Mouse (Mus musculus): Measurements from ENCODE around the gene Pogk. TPM values are rescaled to one million over a fixed set of nuclear protein-coding genes. Genes with fewer than 3 reads are reported as not detected.

Pogk gene
- polyA plus RNA-seq, 2 experiments, result 21.7 to 26.8 TPM

DNA sequence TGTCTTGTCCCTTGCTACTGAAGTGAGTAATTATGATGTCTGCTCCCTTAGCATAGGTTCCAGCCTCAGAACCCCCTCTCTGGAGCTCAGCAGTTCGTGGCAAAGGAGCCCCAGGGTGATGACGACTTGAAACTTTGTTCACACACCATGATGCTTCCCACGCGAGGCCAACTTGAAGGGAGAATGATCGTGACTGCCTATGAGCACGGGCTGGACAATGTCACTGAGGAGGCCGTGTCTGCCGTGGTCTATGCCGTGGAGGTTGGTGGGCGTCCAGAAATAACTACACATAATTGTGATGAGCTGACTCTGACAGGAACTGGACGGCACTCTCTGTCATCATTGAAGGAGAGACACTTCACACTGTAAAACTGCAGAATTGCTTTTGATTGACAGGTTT is 21.2 kb downstream of the Pogk start:
- no peak for DNase-seq (ENCODE audit: low spot score)
- no peaks in the 10 kb centered on the region for H3K27me3 ChIP-seq (ENCODE audit: control insufficient read depth, insufficient read depth, low read length)
- H3K4me2 ChIP-seq (replicated peaks; ENCODE audit: low read depth, low read length, severe bottlenecking), result no peak overlapping the region
- no peaks in the 10 kb centered on the region for H3K4me1 ChIP-seq (ENCODE audit: control insufficient read depth, insufficient read depth, low read length)
- H3K9ac ChIP-seq (ENCODE audit: low read depth, low read length, severe bottlenecking), result no peak overlapping the region
- no peak overlapping the region for H3K27ac ChIP-seq (replicated peaks; ENCODE audit: low read depth, low read length)
- H3K36me3 ChIP-seq (ENCODE audit: control insufficient read depth, insufficient read depth, low read length), result peaks cover 94% of the 10 kb centered on the region
- TF ChIP-seq POLR2A (IDR thresholded peaks at IDR 0.05; ENCODE audit: borderline replicate concordance, extremely low read depth, insufficient read depth, insufficient read length), result no peak
- H3K4me3 ChIP-seq (replicated peaks; ENCODE audit: low read length), result no peak overlapping the region
- no peak for ATAC-seq (ENCODE audit: low FRiP score, low read depth)
- 88% methylated on average over 11 of the region's 11 CpGs for WGBS
- no peaks in the 10 kb centered on the region for H3K9me3 ChIP-seq (ENCODE audit: control insufficient read depth, low read length)

DNA sequence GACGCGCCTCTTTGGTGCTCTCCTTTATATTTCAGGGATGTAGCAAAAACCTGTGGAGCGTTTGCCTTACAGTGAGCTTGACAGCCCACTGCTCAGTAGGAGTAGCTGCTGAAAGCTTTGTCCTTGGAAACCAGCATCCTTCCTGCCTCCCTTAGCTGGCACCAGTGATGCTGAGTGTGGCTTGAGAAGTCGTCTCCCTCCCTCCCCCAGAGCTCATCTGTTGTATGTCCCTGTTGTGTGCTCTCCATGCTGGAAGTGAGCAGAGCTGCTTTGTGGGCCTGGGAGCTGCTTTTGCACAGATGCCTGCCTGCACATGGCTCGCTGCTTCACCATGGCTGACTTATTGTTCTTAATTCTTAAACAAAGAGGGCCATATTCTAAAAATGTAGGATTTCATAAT is 24.2 kb downstream of the Pogk start:
- no peak overlapping the region for H3K4me3 ChIP-seq (replicated peaks; ENCODE audit: low read length)
- 93% methylated on average over 5 of the region's 5 CpGs for WGBS
- no peak overlapping the region for H3K9ac ChIP-seq (ENCODE audit: low read depth, low read length, severe bottlenecking)
- no peaks in the 10 kb centered on the region for H3K27me3 ChIP-seq (ENCODE audit: control insufficient read depth, insufficient read depth, low read length)
- no peak overlapping the region for H3K27ac ChIP-seq (replicated peaks; ENCODE audit: low read depth, low read length)
- peaks cover 10% of the 10 kb centered on the region for H3K4me1 ChIP-seq (ENCODE audit: control insufficient read depth, insufficient read depth, low read length)
- H3K36me3 ChIP-seq (ENCODE audit: control insufficient read depth, insufficient read depth, low read length), result peaks cover 81% of the 10 kb centered on the region
- no peak overlapping the region for H3K4me2 ChIP-seq (replicated peaks; ENCODE audit: low read depth, low read length, severe bottlenecking)
- DNase-seq (ENCODE audit: low spot score) (no peak), ATAC-seq (ENCODE audit: low FRiP score, low read depth) (no peak)
- no peaks in the 10 kb centered on the region for H3K9me3 ChIP-seq (ENCODE audit: control insufficient read depth, low read length)
- no peak for TF ChIP-seq POLR2A (IDR thresholded peaks at IDR 0.05; ENCODE audit: borderline replicate concordance, extremely low read depth, insufficient read depth, insufficient read length)

- ATAC-seq (ENCODE audit: low FRiP score, low read depth) (no peak), DNase-seq (ENCODE audit: low spot score) (no peak)
- no peak overlapping the region for H3K9ac ChIP-seq (ENCODE audit: low read depth, low read length, severe bottlenecking)
- H3K4me1 ChIP-seq (ENCODE audit: control insufficient read depth, insufficient read depth, low read length), result peaks cover 13% of the 10 kb centered on the region
- peaks cover 73% of the 10 kb centered on the region for H3K36me3 ChIP-seq (ENCODE audit: control insufficient read depth, insufficient read depth, low read length)
- no peak overlapping the region for H3K4me3 ChIP-seq (replicated peaks; ENCODE audit: low read length)
- H3K4me2 ChIP-seq (replicated peaks; ENCODE audit: low read depth, low read length, severe bottlenecking), result no peak overlapping the region
- H3K27ac ChIP-seq (replicated peaks; ENCODE audit: low read depth, low read length), result no peak overlapping the region
- 92% methylated on average over 10 of the region's 10 CpGs for WGBS
- no peak for TF ChIP-seq POLR2A (IDR thresholded peaks at IDR 0.05; ENCODE audit: borderline replicate concordance, extremely low read depth, insufficient read depth, insufficient read length)
- H3K9me3 ChIP-seq (ENCODE audit: control insufficient read depth, low read length), result no peaks in the 10 kb centered on the region
- no peaks in the 10 kb centered on the region for H3K27me3 ChIP-seq (ENCODE audit: control insufficient read depth, insufficient read depth, low read length)
These were observed 25.0 kb downstream of the Pogk start for GRCm38 (mm10) chr1:166384614-166385013.

DNA sequence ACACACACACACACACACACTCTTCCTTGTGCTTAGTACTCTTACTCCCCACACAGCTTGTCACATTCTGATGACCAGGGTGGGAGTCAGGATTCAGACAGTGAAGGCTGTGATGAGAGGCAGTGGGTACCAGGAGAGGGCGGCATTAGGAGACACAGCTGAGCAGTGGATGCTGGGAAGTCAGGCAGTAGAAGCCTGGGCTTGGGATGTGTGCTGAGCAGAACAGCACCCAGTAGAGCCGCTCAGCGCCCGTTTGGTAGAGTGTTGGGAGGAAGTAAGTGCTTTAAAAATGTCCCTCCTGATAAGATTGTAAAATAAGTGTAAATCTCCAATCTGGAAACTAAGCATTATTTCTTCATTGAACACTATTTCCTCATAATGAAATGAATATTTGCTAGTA is 27.0 kb downstream of the Pogk start:
- Histone ChIP-seq H3K4me1 (ENCODE audit: control insufficient read depth, insufficient read depth, low read length) (peaks cover 13% of the 10 kb centered on the region), H3K4me2 (replicated peaks; ENCODE audit: low read depth, low read length, severe bottlenecking) (no peak overlapping the region), H3K27me3 (ENCODE audit: control insufficient read depth, insufficient read depth, low read length) (no peaks in the 10 kb centered on the region), H3K27ac (replicated peaks; ENCODE audit: low read depth, low read length) (no peak overlapping the region), H3K9me3 (ENCODE audit: control insufficient read depth, low read length) (no peaks in the 10 kb centered on the region), H3K9ac (ENCODE audit: low read depth, low read length, severe bottlenecking) (no peak overlapping the region), H3K4me3 (replicated peaks; ENCODE audit: low read length) (no peak overlapping the region), H3K36me3 (ENCODE audit: control insufficient read depth, insufficient read depth, low read length) (peaks cover 53% of the 10 kb centered on the region)
- DNase-seq (ENCODE audit: low spot score) (no peak), ATAC-seq (ENCODE audit: low FRiP score, low read depth) (no peak)
- 87% methylated on average over 4 of the region's 4 CpGs for WGBS
- no peak for TF ChIP-seq POLR2A (IDR thresholded peaks at IDR 0.05; ENCODE audit: borderline replicate concordance, extremely low read depth, insufficient read depth, insufficient read length)

GRCm38 (mm10) chr1:166381821-166382220 is 27.8 kb downstream of the Pogk start:
- H3K4me3 ChIP-seq (replicated peaks; ENCODE audit: low read length), result no peak overlapping the region
- peaks cover 13% of the 10 kb centered on the region for H3K4me1 ChIP-seq (ENCODE audit: control insufficient read depth, insufficient read depth, low read length)
- no peaks in the 10 kb centered on the region for H3K27me3 ChIP-seq (ENCODE audit: control insufficient read depth, insufficient read depth, low read length)
- TF ChIP-seq POLR2A (IDR thresholded peaks at IDR 0.05; ENCODE audit: borderline replicate concordance, extremely low read depth, insufficient read depth, insufficient read length), result no peak
- 65% methylated on average over 5 of the region's 5 CpGs for WGBS
- ATAC-seq (ENCODE audit: low FRiP score, low read depth), result no peak
- H3K36me3 ChIP-seq (ENCODE audit: control insufficient read depth, insufficient read depth, low read length), result peaks cover 45% of the 10 kb centered on the region
- DNase-seq (ENCODE audit: low spot score), result no peak
- H3K27ac ChIP-seq (replicated peaks; ENCODE audit: low read depth, low read length), result no peak overlapping the region
- H3K9ac ChIP-seq (ENCODE audit: low read depth, low read length, severe bottlenecking), result no peak overlapping the region
- no peak overlapping the region for H3K4me2 ChIP-seq (replicated peaks; ENCODE audit: low read depth, low read length, severe bottlenecking)
- H3K9me3 ChIP-seq (ENCODE audit: control insufficient read depth, low read length), result no peaks in the 10 kb centered on the region

- peak overlapping the region; percentile 74 for H3K4me2 ChIP-seq (replicated peaks; ENCODE audit: low read depth, low read length, severe bottlenecking)
These were observed 28.3 kb downstream of the Pogk start for GRCm38 (mm10) chr1:166381336-166381735.

More at GRCm38 (mm10) chr1:166381336-166381735, 28.3 kb downstream of the Pogk start:
- no peak for TF ChIP-seq POLR2A (IDR thresholded peaks at IDR 0.05; ENCODE audit: borderline replicate concordance, extremely low read depth, insufficient read depth, insufficient read length)
- no peak for ATAC-seq (ENCODE audit: low FRiP score, low read depth)
- Histone ChIP-seq H3K9me3 (ENCODE audit: control insufficient read depth, low read length) (no peaks in the 10 kb centered on the region), H3K4me1 (ENCODE audit: control insufficient read depth, insufficient read depth, low read length) (peaks cover 13% of the 10 kb centered on the region), H3K4me3 (replicated peaks; ENCODE audit: low read length) (no peak overlapping the region), H3K9ac (ENCODE audit: low read depth, low read length, severe bottlenecking) (peak overlapping the region; percentile 3; the same call in 1 of the 2 replicates), H3K27me3 (ENCODE audit: control insufficient read depth, insufficient read depth, low read length) (no peaks in the 10 kb centered on the region), H3K36me3 (ENCODE audit: control insufficient read depth, insufficient read depth, low read length) (peaks cover 40% of the 10 kb centered on the region), H3K27ac (replicated peaks; ENCODE audit: low read depth, low read length) (no peak overlapping the region)
- no peak for DNase-seq (ENCODE audit: low spot score)
- WGBS, result 66% methylated on average over 10 of the region's 10 CpGs

Data from limb, embryonic 14.5 days (tissue).